Mouse (Mus musculus): ENCODE results near the gene Taf12.

The Taf12 gene

GRCm38 (mm10) chr4:132309849-132310472 lies 35.8 kb downstream of the Taf12 start:
- peak; percentile 16 to 17 for DNase-seq (ENCODE audit: low read depth in 1 of 2, low spot score in 2 of 2)

- DNase-seq (ENCODE audit: low read depth in 1 of 2, low spot score in 2 of 2): no peak
Measured at GRCm38 (mm10) chr4:132311209-132311608, 37.0 kb downstream of the Taf12 start.

GRCm38 (mm10) chr4:132311801-132312200 lies 37.6 kb downstream of the Taf12 start:
- DNase-seq (ENCODE audit: low read depth in 1 of 2, low spot score in 2 of 2): no peak

GRCm38 (mm10) chr4:132312627-132313026 lies 38.5 kb downstream of the Taf12 start:
- DNase-seq (ENCODE audit: low read depth in 1 of 2, low spot score in 2 of 2): no peak

GRCm38 (mm10) chr4:132315711-132316110 lies 41.5 kb downstream of the Taf12 start:
- no peak for DNase-seq (ENCODE audit: low read depth in 1 of 2, low spot score in 2 of 2)

GRCm38 (mm10) chr4:132326481-132326880 lies 52.3 kb downstream of the Taf12 start:
- no peak for DNase-seq (ENCODE audit: low read depth in 1 of 2, low spot score in 2 of 2)

GRCm38 (mm10) chr4:132328391-132328982 lies 54.3 kb downstream of the Taf12 start:
- no peak for DNase-seq (ENCODE audit: low read depth in 1 of 2, low spot score in 2 of 2)

- peak; percentile 57 to 79 for DNase-seq (ENCODE audit: low read depth in 1 of 2, low spot score in 2 of 2)
Measured at GRCm38 (mm10) chr4:132329115-132329834, 55.1 kb downstream of the Taf12 start, which contains the start of gene Trnau1ap. Gene Trnau1ap (minus strand): TSS chr4:132329538.

- no peak for DNase-seq (ENCODE audit: low read depth in 1 of 2, low spot score in 2 of 2)
Measured at GRCm38 (mm10) chr4:132329835-132330354, 55.7 kb downstream of the Taf12 start.

GRCm38 (mm10) chr4:132331960-132332359 lies 57.8 kb downstream of the Taf12 start:
- DNase-seq (ENCODE audit: low read depth in 1 of 2, low spot score in 2 of 2): no peak

GRCm38 (mm10) chr4:132332880-132333279 lies 58.7 kb downstream of the Taf12 start:
- DNase-seq (ENCODE audit: low read depth in 1 of 2, low spot score in 2 of 2): no peak

- DNase-seq (ENCODE audit: low read depth in 1 of 2, low spot score in 2 of 2): no peak
Measured at GRCm38 (mm10) chr4:132338943-132339342, 64.8 kb downstream of the Taf12 start.

- DNase-seq (ENCODE audit: low read depth in 1 of 2, low spot score in 2 of 2): no peak
Measured at GRCm38 (mm10) chr4:132341451-132341850, 67.3 kb downstream of the Taf12 start.

- peak in 1 of 2 experiments; percentile 12 for DNase-seq (ENCODE audit: low read depth in 1 of 2, low spot score in 2 of 2)
Measured at GRCm38 (mm10) chr4:132344403-132345134, 70.4 kb downstream of the Taf12 start.
